Mouse (Mus musculus): ENCODE results near the gene Klhl21.

GRCm38 (mm10) chr4:152012109-152012508 is 3.5 kb downstream of the Klhl21 start:
- TF ChIP-seq CTCF (IDR thresholded peaks at IDR 0.05) (no peak), EP300 (IDR thresholded peaks at IDR 0.05) (no peak)

Measured in lung, postnatal 0 days (tissue).